Mouse (Mus musculus): ENCODE results near the gene Prss38.
"Not testable (repeated sequence)": the region's sequence is repeated elsewhere in the genome, so short reads cannot be mapped to it uniquely, and the experiment has no call there.

Gene Prss38

GRCm38 (mm10) chr11:59367955-59368354 lies 7.5 kb downstream of the Prss38 start:
- DNase-seq, result not testable (repeated sequence)

- DNase-seq, result peak in 1 of 2 experiments; percentile 18
Observed at GRCm38 (mm10) chr11:59366633-59367032, 8.8 kb downstream of the Prss38 start.

- DNase-seq, result no peak
Observed at GRCm38 (mm10) chr11:59366031-59366430, 9.4 kb downstream of the Prss38 start.

DNA sequence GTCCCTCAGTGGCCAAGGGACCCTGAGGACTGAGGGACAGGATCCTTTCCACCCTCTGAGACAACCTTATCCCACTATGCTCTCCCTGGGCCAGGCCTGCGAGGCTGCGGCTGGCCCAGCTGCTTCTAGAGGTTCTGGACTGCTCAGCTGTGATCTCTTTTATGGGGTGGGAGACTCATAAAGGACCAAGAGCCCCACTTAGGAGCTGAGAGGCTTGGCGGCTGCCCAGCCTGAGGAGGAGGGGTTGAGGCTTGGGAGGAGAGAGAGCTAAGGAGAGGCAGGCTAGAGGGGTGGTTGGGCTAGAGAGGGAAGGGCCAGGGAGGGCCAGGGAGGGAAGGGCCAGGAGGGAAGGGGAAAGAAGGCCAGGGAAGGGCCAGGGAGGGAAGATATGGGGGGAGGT lies 11.0 kb downstream of the Prss38 start:
- no peak for DNase-seq

- DNase-seq, result no peak
Observed at GRCm38 (mm10) chr11:59364007-59364406, 11.4 kb downstream of the Prss38 start.

GRCm38 (mm10) chr11:59361291-59361690 lies 14.2 kb downstream of the Prss38 start:
- no peak for DNase-seq

GRCm38 (mm10) chr11:59356874-59357289 lies 18.6 kb downstream of the Prss38 start:
- no peak for DNase-seq

DNA sequence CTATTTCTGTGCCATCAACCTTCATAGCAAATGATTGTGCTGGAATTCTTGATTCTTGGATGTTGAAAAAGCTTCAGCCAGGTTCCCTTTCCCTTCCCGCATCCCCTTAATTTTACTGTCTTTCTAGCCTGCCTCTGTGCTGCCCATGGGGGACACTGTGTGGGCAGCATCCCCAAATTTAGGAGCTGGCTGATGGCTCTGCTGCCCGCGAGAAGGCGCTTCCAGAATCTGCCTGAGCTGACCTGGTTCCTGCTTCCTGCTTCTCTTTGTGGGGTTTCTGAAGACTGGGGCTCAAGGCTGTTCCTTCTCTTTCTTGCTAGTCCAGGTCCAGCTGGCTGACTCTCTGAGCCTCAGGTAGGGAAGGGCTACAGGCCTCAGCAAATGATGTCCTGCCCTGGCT lies 20.7 kb downstream of the Prss38 start:
- no peak for DNase-seq

DNA sequence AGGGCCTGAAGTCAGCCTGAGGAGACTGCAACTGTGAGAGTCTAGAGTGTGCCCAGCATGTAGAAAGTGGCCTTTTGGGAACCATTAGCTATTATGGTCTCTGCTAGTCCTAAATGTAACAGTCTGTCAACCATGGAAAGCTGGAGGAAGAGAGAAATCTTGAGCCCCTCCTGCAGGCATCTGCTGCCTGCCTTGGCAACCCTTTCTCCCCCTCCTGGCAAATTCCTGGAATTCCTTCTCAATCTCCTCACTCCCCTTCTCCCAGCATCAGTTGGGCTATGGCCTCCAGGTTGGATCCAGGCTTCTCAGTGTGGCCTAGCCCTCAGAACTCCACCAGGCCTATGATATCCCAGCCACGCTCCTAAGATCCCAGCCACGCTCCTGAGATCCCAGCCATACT lies 25.1 kb downstream of the Prss38 start:
- DNase-seq, result no peak

DNA sequence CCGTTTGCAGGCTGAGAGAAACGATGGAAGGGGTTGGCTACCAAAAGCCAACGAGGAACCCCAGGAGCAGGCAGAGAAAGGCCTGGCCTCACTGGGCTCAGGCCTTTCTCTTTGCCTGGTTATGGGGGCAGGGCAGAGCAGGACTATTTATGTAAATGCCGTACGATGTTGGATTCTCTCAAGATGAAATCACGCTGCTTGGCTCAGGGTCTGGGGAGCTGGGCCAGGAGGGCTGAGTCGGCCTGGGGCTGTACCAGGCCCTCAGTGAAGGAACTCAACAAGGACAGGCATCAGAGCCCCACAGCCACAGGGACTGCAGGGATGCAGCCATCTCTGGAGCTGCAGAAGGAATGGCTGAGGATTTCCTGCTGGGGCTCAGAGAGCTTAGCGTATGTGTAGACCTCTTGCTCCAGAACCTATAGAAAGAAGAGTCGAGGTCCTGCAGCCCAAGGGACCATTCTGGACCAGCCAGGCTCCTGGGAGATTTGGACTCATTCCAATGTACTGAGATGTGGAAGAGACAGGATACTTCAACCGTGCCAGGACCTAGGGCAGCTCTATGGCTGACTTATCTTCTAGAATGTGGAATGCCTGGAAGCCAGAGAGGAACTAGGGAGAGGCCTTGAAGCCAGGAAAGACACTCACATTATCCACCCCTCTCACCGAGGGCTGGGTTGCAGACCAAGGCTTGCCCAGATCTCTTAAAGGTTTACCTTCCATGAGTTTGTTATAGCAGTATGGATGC lies 29.1 kb downstream of the Prss38 start:
- DNase-seq, result no peak

DNA sequence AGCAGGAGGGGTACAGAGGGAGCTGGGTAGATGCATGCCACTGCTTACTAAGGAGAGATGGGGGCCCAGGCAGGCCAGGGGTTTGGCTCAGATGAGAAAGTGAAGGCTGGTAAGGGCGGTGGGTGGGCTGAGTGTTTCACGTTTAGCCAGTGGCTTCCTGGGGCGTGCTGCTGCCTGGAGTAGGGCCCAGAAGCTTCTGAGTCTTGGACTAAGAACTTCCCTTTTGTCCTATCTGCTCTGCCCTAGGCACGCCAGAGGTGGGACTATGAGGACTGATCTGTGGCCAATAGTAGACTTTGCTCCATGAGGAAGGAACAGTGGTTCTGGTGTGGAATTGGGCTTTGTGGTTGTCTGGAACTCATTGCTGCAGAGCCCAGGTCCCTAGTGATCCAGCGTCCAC lies 32.5 kb downstream of the Prss38 start:
- DNase-seq, result no peak

DNA sequence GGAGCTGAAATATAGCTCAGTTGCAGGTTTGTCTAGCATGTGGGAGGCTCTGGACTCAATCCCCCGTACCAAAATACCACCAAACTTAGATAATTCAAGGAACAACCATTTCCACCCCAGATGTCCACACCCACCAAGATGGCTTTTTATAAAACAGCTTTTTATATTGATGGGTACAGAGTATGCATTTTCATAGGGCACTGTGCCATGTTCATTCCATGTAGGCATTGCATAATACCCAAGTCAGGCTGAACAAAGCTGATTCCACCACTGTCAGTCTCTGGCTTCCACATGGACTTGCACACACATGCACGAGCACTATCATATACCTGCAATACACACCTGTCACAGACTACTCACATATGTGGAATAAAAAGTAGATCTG lies 36.7 kb downstream of the Prss38 start:
- no peak for DNase-seq

DNA sequence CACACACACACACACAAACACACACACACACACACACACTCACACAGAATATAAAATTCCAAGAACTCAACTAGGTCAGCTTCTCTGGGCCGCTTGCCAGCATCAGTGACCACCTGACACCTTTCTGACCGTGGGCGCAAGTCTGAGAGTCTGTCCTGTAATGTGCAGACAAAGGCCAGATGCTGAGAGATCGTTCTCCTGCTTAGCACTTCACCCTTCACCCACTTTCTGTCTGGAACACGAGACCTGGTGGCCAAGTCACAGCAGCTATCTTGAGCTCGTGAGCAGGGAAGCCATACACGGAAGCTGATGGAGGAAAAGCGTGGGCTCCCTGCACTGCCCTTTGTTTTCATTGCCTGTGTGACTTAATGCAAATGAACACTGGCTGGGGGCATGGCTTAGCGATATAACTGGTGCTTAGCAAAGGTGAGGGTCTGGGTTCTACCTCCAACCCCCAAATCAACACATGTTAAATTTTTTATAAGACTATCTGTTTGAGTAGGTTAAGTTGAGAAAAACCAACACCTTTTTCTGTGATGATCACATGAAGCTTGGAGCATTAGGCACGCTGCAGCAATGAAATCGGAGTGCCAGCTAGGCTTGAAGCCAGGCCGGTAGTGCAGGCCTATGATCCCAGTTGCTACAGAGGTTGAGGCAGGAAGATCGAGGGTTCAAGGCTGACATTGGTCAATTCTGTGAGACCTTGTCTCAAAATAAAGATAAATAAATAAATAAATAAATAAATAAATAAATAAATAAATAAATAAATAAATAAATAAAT lies 37.3 kb downstream of the Prss38 start:
- peak; percentile 25 to 40 for DNase-seq

DNA sequence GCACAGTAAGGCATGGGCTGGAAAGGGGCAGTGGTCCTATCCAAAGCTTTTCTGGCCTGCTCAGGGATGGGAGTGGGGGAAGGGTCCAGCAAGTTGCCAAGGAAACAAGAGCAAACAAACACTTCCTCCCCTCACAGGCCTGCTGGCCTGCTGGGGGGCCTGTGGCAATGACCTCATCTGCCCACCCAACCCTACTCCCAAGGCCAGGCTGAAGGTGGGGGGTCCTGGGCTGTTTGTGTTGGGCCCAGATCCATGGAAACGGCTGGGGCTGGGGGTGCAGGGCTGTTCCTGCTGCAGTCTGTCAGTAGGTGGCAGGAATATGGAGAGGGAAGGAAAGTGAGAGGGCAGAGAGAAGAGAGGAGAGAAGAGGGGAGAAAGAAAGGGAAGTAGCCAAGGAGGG lies 39.1 kb downstream of the Prss38 start:
- DNase-seq, result no peak

GRCm38 (mm10) chr11:59335942-59336341 lies 39.5 kb downstream of the Prss38 start:
- DNase-seq, result no peak

DNA sequence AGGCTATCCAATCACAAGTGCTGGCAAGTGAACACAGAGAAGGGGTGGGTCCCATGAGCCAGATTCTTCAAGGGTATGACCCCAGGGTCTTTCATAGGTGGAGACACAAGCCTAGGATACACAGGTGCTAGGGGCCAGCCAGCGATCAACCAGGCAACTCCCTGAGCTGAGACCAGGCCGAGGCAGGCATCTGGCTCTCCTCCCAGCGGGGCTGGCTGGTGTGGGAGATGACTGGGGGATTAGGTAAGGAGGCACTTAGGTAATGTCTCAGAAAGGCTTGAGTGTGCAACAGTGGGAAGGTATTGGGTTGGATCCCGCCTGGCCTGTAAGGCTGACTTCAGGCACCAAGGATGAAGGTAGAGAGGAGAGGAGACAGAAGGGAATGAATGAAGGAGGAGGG lies 40.3 kb downstream of the Prss38 start:
- no peak for DNase-seq

DNA sequence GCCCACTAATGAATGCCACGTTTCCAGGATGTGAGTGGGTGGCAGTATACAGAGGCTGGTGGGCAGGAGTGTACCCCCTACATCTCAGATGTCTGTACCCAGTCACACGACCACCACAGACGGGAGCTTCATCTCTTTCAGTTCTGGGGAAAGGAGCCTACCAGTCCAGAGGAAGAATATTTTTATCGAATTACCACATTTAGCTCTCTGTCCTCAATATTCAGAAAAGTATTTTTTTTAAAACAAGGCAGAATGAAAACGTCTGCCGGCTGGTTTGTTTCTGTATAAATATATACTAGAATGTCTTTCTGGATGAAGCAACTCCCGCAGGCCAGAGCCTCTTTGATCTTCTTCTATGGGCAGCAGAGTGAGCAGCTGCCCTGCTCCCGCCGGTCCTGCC lies 42.5 kb downstream of the Prss38 start:
- DNase-seq, result no peak

- no peak for DNase-seq
Observed at GRCm38 (mm10) chr11:59331167-59331869, 44.1 kb downstream of the Prss38 start.

DNA sequence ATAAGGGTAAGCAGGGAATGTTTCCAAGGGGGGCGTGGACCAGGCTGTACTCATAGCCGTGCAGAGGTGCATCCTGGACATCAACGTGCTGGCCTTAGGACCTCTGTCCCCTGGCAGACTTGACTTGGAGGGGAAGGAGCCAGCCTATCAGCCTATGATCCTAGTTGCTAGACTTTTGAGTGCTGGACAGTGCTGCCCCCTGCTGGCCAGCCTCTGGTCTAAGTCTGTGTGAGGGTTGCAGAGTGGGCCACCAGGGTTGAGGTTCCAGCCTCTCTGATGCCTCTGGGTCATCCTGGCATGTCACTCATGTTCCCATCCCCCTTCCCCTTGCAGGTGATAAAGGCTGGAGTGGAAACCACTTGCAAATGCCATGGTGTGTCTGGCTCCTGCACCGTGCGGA lies 44.9 kb downstream of the Prss38 start:
- peak in 1 of 2 experiments; percentile 62 for DNase-seq

DNA sequence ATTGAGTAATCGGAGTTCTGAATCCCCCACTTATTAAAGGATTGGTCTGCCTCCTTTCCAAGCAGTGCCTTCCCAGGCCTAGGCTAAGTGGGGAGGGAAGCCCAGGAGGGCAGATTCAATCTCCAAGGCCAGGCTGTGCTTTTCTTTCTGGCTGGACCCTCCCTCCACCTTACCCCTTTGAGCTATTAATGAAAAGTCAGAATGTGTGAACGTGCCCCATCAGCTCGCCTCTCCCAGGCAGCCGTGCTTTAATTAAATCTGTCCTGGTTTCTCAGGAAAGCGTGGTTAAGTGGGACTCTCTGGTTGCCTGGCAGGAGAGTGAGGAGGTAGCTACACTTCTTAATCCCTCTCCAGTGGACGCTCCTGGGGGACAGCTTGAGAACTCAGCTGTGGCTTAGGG lies 45.8 kb downstream of the Prss38 start:
- DNase-seq, result no peak

GRCm38 (mm10) chr11:59327625-59328024 lies 47.8 kb downstream of the Prss38 start:
- no peak for DNase-seq

DNA sequence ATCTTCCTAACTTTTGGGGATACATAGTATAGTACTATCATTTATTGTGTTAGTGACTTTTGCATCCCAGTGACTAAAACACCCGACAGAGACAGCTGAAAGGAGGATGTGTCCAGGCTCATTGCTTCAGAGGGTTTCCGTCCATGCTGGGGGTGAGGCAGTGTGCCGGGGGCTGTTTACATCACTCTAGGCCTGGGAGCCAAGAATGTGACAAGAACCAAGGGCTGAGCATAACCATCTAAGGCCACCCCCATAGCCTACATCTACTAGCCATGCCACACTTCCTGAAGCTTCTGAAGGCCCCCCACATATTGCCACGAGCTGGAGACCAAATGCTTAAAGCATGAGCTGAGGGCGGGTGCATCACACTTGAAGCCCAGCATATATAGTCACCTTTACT lies 50.7 kb downstream of the Prss38 start:
- DNase-seq, result no peak

- no peak for DNase-seq
Observed at GRCm38 (mm10) chr11:59322988-59323387, 52.5 kb downstream of the Prss38 start.

All from kidney, adult 8-10 months (tissue).